Mouse (Mus musculus) ES-CJ7 (cell line): ENCODE results near the gene Bcap29.

Experiments used
- DNase-seq: peaks from one replicate; pipeline ENCODE4 v3.0.0; 2011; ENCODE audit warnings: low read depth, low spot score

The Bcap29 gene

DNA sequence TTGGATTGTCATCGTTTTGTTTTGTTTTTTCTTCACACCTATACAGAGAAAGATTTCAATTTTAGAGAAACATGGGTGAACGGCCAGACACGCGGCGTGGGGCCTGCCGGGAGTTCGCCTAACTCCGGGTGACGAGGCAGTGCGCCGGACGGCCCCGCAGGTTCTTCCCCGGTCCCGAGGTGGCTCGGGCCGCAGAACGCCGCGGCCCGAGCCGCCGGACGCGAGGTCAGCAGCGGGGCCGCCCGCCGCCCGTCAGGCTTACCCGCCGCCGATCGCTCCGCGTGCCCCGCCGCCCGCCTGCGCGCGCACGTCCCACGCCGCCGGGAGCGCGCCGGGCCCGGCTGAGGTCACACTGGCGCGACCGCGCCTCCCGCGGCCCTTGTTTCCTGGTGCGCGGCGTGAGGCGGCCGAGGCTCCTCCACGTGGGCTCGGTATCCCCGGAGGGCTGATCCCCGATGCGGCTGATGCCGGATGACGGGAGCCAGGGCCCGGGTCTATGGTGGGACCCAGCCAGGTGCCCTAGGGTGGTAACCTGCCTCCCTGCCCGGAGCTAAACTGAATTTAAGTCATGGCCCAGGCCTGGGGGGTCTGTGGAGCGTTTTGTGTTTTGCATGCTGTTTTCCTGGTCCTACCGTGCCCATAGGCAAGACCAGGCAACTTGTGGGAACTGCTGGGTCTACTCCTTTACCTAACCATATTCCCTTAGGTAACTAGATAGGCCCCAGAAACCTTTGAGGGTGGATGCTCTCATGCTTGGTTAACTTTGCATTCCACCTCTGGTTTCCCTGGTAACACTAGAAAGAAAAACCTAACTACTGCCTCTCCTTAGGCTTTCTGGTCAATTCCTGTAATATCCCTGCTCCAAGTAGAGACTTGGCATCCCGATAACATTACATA lies at the start of gene Bcap29:
TSS of gene Bcap29 (minus strand) at position 316 of the 897 bp plus-strand sequence.
- peak; percentile 56 for DNase-seq

DNA sequence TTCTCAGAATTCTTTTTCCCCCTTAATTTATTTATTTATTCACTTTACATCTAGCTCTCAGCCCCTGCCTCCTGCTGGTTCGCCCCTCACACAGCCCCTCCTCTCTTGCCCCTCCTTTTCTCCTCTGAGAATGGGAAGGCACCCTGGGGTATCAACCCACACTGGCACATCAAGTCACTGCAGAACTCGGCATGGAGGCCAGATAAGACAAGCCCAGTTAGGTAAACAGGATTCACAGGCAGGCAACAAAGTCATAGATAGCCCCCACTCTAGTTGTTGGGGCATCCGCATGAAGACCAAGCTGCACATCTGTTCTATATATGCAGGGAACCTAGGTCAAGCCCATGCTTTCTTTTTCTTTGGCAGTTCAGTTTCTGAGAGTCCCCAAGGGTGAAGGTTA lies 32.7 kb upstream of the Bcap29 start:
- DNase-seq, result no peak

DNA sequence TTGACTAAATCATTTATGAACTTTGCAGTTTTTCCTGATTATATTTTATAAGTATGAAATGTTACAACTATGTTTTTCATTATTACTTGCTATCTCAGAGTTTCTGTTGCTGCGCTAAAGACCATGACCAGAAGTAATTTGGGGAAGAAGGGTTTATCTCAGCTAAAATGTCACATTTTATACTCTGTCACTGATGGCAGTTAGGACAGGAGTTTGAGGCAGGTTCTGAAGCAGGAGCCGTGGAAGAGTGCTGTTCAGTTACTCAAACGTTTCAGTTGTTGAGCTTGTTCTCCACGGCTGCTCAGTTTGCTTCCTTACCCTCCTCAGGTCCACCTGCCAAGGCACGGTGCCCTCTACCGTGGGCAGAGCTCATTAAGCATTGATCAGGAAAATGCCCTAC lies 31.5 kb upstream of the Bcap29 start:
- no peak for DNase-seq

DNA sequence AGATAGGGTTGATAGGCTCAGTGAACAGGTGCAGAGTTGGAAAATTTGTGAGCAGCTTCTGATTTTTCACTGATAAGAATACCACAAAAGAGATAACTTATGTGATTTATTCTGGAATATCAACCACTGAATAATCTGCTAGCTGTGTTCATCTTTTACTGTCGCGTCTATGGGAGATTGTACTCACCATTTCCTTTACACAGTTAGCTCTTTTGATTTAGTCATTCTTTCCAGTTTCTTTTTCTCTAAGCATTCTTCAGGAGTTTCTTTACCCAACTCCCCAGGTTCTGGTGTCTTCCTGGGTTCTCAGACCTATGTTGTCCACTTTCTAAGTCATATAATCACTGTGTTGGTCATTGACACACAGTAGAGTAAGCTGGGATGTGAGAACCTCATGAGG lies 22.4 kb upstream of the Bcap29 start:
- DNase-seq, result no peak

DNA sequence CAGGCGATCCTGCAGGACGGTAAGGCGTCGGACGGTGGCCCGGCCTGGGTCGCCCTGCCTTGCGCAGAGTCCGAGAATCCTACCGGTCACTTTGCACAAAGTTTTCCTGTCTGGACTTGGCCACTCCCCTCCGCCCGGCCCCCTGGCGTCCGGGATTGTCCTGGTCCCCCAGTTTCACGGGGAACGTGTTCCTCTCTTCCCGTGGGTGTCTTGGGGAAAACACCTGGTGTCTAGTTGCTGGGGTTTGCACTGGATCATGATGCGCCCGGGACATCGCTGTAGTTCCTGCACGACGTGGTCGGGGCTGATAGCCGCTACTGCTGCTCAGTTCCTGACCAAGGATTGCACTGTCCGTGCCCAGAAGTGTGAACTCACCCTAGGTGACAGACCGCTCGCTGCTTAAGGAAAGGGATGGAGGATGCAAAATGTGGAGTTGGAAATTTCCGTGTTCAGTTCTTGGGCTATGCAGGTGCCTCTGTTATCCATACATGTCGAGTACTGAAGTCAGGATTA lies 20.6 kb upstream of the Bcap29 start:
- DNase-seq, result no peak

DNA sequence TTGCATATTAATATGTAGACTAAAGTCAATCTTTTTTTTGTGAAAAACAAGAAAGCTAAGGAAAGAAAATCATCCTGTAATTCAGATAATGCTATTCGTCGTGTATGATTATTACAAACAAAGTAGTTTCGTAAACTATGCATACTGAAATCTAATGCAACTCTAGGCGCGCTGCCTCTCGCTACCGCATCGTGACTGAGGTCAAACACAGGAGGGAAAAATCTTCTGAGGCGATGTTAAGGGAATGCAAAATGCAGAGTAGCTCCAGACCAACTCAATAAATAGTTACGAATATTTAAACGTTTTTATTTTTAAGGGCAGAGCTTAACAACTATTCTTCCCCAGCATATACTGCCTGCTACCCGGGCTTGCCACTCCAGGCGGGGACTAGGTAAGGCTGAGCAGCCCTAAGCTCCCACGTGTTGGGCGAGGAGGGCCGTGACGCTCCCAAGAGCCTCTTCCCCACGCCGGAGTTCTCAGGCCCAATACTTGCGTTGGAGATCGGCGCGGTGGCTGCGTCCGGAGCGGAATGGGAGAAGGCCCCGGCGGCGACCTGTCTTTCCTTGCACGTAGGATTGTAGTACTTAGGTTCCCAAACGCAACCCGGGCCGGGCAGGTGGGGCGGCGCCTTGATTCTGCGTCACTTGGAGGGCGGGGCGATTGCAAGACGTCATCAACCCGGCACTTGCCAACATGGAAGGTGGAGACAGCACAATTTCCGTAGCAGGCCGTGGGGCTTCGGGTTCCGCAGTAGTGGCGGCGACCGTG lies 19.9 kb upstream of the Bcap29 start, which contains the start of the genes Dus4l and Cog5:
TSS of gene Dus4l (minus strand) at position 630 of the 768 bp plus-strand sequence.
TSS of gene Cog5 (plus strand) at position 673 of the 768 bp plus-strand sequence.
- DNase-seq, result peak; percentile 94

DNA sequence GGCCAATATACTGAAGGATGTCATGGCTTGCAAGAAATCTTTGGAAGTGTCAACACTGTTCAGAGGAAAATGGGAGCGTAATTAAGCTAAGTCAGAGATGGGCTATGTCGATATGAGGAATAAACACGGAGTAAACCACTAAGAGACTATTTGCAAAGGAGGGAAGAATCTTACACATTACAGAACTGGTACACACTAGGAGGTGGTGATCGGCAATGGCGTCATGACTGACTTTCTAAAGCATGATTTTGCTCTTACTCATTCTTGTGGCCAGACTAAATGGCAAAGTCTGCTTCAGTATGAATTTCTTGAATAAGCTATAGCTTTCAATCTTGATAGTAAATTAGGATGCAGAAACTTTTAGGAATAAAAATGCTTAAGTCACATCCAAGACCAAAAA lies 19.2 kb upstream of the Bcap29 start:
- DNase-seq, result no peak

DNA sequence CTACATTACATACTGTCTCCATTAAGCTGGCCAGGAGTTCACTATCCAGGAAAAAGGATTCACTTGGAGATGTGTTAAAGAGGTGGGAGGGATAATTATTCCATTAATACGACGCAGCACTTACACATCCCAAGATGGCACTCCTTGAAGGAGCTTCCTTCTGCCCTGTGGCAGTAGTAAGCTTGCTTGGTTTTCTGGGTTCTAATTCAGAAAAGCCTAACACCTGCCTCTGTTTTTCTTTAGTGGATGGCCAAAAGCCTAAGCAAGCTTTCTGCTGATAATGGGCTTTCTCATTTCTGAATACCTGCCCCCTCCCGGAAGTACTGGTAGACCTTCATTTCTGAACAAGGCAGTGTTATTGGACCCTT lies 766 bp upstream of the Bcap29 start:
- no peak for DNase-seq

DNA sequence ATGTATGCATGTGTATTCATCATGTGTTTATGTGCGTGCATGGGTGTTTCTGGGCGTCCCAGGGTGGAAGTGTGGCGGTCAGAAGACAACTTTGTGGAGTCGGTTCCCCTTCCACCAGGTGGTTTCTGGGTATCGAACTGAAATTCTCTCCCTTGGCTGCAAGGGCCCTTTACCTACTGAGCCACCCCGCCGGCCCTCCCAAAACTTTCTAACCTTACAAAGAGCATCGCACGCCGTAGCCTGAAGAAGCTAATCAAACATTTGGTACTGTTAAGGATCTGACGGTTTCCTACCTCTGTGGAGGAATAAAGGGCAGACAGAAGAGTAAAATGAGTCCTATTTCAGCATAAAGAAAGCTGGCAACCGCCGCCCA lies 502 bp downstream of the Bcap29 start:
- DNase-seq, result peak; percentile 30

DNA sequence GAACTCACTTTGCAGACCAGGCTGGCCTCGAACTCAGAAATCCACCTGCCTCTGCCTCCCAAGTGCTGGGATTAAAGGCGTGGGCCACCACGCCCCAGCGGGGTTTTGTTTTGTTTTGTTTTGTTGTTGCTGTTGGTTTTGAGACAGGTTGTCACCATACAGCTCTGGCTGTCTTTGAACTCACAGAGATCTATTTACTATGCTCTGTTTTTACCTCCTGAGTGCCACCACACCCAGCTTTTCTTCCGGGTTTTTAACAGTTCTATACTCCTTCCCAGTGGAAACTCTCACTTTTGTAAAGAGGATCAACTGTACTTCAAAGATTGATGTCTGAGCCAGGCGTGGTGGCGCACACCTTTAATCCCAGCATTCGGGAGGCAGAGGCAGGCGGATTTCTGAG lies 6.1 kb downstream of the Bcap29 start:
- peak; percentile 39 for DNase-seq

DNA sequence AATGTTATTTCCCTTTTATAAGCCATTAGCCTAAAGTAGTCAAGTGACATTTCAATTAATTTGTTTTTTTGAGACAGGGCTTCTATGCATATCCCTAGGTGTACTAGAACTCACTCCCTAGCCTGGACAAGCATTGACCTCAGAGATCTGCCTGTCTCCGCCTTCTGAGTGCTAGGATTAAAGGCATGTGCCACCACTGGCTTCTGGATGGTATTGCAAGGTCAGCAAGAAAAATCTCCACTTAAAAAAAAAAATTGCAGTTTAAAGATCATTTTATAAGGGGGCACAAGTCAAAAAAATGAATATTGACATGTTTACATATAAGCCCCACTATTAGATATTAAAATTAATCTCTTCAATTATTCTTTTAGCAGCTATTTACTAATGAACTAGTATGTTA lies 9.4 kb downstream of the Bcap29 start:
- DNase-seq, result no peak

DNA sequence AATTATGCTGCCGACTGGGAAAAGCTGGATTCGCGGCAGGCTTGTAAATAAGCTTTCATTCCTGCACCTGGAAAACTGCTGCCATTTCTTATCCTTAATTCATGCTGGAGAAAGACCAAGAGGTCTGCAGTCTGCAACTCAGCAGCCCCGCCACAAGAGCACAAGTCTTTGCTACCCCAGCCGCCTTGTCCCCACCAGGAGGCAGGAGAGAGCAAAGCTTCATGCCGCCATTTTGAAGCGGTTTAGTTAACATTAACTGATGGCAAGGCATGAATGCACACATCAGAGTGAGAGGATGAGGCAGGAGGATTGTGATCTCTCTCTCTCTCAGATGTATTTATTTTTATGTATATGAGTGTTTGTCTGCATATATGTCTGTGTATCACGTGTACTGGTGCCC lies 14.4 kb downstream of the Bcap29 start:
- DNase-seq, result peak; percentile 60

DNA sequence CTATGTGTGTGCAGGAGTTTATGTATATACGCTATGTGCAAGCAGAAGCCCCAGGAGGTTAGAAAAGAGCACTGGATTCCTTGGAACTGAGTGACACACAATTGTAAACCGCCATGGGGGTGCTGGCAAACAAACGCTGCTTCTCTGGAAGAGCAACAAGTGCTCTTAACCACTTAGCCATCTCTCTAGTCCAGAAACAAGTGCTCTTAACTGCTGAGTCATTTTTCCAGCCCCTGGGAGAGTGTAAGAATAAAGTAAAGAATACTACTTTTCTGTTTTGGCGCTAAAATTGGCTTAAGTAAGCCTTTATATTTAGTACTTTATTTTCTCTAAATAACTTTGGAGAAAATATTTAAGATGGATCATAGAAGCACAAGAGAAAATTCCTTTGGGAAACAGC lies 21.1 kb downstream of the Bcap29 start:
- no peak for DNase-seq

DNA sequence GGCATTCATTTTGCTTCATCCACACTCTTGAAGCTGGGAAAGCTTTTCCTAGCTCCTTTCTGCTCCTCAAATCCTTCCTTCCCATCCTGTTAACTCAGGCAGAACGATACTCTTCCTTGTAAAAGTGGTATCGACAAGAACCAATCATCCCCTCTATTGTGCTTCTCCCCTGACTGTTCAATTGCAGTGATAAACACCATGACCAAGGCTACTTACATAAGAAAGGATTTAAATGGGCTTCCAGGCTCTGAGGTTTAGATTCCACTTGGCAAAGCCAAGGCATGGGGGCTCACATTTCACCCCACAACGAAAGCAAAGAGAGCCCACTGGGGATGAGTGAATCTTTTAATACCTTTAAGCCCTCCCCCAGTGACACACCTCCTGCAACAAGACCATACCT lies 26.3 kb downstream of the Bcap29 start:
- peak; percentile 86 for DNase-seq

DNA sequence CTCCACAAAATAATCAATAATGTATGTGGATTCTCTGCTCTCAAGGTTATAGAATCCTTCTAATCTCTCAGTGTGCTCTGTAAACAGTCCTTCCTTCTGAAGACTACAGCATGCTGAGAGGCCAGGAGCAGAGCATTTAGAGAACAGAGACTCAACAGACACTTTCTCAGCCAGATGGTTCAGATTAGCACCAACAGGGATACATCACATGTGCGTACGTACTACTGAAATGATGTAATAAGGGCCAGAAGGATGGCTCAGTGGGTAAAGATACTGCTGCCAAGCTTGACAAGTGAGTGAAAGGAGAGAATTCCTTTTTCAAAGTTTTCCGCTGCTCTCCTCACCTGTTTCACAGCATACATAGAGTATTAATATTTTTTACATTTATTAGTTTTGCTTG lies 29.6 kb downstream of the Bcap29 start:
- no peak for DNase-seq

DNA sequence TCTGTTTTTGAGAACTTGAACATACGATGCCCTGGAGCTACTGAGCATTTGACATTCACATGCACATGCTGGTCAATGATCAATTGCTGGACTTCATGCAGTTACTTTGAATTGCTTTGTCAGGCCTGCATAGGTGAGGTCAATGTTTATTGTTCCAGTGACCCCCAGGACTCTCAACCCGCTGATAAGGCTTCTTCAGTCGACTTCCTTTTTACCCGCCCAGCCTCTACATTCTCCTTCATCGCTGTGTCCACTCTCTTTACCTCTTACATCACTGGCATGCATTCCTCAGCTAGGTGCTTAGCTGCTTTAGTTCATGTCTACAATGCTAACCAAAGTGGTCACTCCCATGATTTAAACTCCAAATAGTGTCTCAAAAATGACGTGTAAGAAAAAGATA lies 30.9 kb downstream of the Bcap29 start:
- DNase-seq, result no peak

DNA sequence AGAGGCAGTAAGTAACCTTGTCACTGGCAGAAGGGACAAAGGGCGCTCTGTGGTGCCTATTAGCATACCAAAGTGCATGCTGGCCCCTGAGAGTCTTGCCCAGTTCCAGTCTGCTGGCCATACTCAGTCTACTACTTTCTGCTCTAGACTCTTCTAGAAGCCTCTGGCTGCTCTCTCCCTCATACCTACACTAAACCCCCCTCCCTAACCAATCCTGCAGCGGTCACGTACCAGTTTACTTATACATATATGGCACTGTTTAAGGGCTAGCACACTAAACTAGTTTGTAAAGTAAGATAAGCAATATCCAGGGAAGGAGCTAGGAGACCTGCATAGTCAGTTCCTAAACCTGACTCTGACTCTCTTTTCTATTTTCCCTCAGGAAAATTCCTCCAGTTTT lies 40.2 kb downstream of the Bcap29 start:
- no peak for DNase-seq

DNA sequence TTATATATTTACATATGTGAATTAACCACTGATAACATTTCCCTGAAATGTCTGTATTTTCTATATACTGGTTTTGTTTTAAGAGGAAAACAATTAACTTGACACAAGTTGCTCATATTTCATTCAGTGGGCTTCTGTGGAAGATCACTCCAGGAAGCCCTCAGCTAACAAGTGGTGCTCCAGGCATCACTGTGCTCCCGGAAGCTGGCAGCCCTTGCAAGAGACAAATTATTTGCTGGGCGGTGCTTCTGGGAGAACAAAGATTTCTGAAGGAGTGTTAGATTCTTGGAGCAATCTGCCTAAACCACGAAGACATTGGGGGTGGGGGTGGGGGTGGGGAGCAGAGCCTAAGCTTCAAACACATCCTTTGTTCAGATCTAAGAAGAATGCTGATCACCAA lies 42.4 kb downstream of the Bcap29 start:
- DNase-seq, result no peak

DNA sequence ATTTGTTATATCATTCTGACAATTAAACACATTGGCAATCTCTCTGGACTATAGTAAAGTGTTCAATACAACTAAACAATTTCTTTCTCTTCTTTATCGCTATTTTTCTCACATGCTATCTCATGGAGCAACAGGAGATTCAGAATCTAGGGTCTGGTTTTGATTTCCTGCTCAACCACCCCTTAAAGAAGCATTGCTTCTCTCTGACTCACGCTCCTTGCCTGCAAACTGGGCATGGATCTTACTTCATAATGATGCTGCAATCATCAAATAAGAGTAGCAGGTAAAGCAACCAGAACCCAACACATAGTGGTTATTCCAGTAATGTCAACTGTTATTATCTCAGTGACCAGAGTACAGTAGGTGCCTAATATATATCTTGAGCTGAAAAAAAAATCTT lies 50.7 kb downstream of the Bcap29 start:
- DNase-seq, result no peak

DNA sequence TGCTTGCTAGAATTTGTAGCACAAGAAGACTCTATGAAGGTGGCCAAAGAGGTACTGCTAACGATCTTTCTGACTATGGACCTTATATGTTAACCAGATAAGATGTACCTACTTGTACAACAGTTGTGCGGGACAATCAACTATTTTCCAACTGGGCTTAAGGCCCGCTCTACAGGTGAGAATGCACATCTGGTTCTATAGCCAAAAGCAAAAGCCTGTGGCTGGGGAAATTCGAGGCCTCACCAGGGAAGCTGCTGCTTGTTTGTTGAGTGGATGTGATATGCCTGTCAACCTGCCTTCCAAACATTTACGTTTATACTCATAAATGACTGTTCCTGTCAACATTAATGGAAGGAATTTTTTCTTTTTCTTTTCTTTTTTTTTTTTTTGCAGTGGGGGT lies 52.4 kb downstream of the Bcap29 start:
- no peak for DNase-seq

DNA sequence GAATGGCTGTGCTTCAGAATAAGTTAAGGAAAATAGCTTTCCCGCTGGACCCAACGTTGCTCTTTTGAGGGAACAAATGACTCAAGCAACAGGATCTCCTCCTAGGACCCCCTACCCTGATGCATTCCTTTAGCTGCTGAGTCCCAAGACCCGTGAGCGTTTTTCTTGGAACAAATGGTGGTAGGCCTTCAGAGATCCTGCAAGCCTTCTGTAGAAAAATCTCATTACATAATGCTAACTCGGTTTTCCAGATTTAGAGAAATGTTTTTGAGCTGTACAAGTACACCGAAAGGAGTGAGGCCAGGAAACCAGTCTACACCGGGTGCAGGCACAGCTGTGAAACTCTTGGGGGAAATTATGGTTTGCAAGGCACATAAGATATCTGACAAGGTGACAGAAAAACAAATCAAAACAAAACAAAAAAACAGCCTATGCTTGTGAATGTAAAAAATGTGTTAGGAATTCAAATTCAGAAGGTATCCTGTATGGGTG lies 53.1 kb downstream of the Bcap29 start:
- no peak for DNase-seq

DNA sequence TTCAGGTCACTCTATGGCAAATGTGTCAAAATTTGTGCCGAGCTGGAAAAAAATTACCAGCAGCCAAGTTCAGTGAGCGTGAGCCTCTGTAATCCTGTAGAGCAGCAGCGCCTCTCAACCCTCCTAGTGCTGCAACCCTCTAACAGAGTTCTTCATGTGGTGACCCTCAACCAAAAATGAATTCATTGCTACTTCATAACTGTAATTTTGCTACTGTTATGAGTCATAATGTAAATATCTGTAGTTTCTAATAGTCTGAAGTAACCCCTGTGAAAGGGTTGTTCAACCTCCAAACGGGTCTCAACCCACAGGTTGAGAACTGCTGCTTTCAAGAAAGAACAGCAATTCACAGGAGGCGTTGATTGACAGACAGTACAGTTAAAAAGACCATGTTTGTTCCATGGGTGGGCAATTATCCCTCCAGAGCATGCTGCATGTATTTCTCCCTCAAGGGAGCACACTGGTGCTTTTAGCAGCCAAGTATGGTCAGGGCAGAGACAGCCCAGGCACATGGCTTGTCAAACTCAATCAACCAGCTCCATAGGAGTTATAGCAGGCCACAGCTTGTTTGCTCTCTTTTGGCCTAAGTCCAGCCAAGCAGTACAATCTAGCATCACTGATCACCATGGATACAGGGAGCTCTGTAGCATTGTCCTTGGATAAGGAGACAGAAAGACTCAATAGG lies 53.7 kb downstream of the Bcap29 start:
- DNase-seq, result no peak
